Mouse (Mus musculus): ENCODE measurements around the gene Heatr6. TPM values are rescaled to one million over a fixed set of nuclear protein-coding genes. Genes with fewer than 3 reads are reported as not detected.
A peak's percentile ranks its signal among the peaks of the same experiment; 100 is the strongest.

Gene Heatr6
- polyA plus RNA-seq, 1 experiment from 2014 or later = 34.4 TPM

- no peaks in the 10 kb centered on the region for H3K9me3 ChIP-seq
- ATAC-seq (ENCODE audit: low FRiP score, low read depth) = no peak
- H3K36me3 ChIP-seq = no peaks in the 10 kb centered on the region
- no peak overlapping the region for H3K4me3 ChIP-seq
- H3K4me2 ChIP-seq (replicated peaks) = no peak overlapping the region
- H3K9ac ChIP-seq = no peak overlapping the region
- H3K27me3 ChIP-seq = 0 out of 2 replicates have a peak, but pooled peaks cover 5% of the 10 kb centered on the region
- no peak overlapping the region for H3K27ac ChIP-seq
- 60% methylated on average over 2 of the region's 2 CpGs for WGBS
- H3K4me1 ChIP-seq = no peaks in the 10 kb centered on the region
Measured at GRCm38 (mm10) chr11:83735881-83736280, 17.6 kb upstream of the Heatr6 start.

- H3K36me3 ChIP-seq = no peaks in the 10 kb centered on the region
- no peaks in the 10 kb centered on the region for H3K9me3 ChIP-seq
- H3K4me2 ChIP-seq (replicated peaks) = no peak overlapping the region
- no peak for ATAC-seq (ENCODE audit: low FRiP score, low read depth)
- no peaks in the 10 kb centered on the region for H3K4me1 ChIP-seq
- no peak overlapping the region for H3K9ac ChIP-seq
- WGBS = 78% methylated on average over 3 of the region's 3 CpGs
- no peak overlapping the region for H3K4me3 ChIP-seq
- H3K27ac ChIP-seq = no peak overlapping the region
- H3K27me3 ChIP-seq = 0 out of 2 replicates have a peak, but pooled peaks cover 8% of the 10 kb centered on the region
Measured at GRCm38 (mm10) chr11:83737109-83737558, 16.4 kb upstream of the Heatr6 start.

- Histone ChIP-seq H3K4me3 (no peak overlapping the region), H3K4me2 (replicated peaks) (no peak overlapping the region), H3K36me3 (no peaks in the 10 kb centered on the region), H3K27me3 (0 out of 2 replicates have a peak, but pooled peaks cover 11% of the 10 kb centered on the region), H3K9ac (no peak overlapping the region), H3K4me1 (no peaks in the 10 kb centered on the region), H3K9me3 (no peaks in the 10 kb centered on the region), H3K27ac (no peak overlapping the region)
- WGBS = 31% methylated on average over 5 of the region's 5 CpGs
- ATAC-seq (ENCODE audit: low FRiP score, low read depth) = no peak
Measured at GRCm38 (mm10) chr11:83739241-83739640, 14.3 kb upstream of the Heatr6 start.

GRCm38 (mm10) chr11:83740443-83740991, 13.0 kb upstream of the Heatr6 start:
- WGBS = 74% methylated on average over 4 of the region's 4 CpGs
- Histone ChIP-seq H3K4me2 (replicated peaks) (no peak overlapping the region), H3K4me1 (no peaks in the 10 kb centered on the region), H3K9me3 (no peaks in the 10 kb centered on the region), H3K9ac (no peak overlapping the region), H3K36me3 (no peaks in the 10 kb centered on the region), H3K27me3 (0 out of 2 replicates have a peak, but pooled peaks cover 11% of the 10 kb centered on the region), H3K4me3 (no peak overlapping the region), H3K27ac (no peak overlapping the region)
- no peak for ATAC-seq (ENCODE audit: low FRiP score, low read depth)

- Histone ChIP-seq H3K9me3 (no peaks in the 10 kb centered on the region), H3K9ac (no peak overlapping the region), H3K27me3 (peaks cover 20% of the 10 kb centered on the region), H3K4me3 (no peak overlapping the region), H3K4me1 (no peaks in the 10 kb centered on the region), H3K27ac (no peak overlapping the region), H3K4me2 (replicated peaks) (no peak overlapping the region), H3K36me3 (no peaks in the 10 kb centered on the region)
- ATAC-seq (ENCODE audit: low FRiP score, low read depth) = no peak
- 71% methylated on average over 5 of the region's 5 CpGs for WGBS
Measured at GRCm38 (mm10) chr11:83741841-83742240, 11.7 kb upstream of the Heatr6 start.

GRCm38 (mm10) chr11:83742731-83743355, 10.7 kb upstream of the Heatr6 start:
- Histone ChIP-seq H3K4me1 (no peaks in the 10 kb centered on the region), H3K36me3 (no peaks in the 10 kb centered on the region), H3K4me2 (replicated peaks) (no peak overlapping the region), H3K4me3 (no peak overlapping the region), H3K27ac (no peak overlapping the region), H3K27me3 (peaks cover 29% of the 10 kb centered on the region), H3K9ac (no peak overlapping the region), H3K9me3 (no peaks in the 10 kb centered on the region)
- WGBS = 61% methylated on average over 9 of the region's 9 CpGs
- ATAC-seq (ENCODE audit: low FRiP score, low read depth) = no peak

GRCm38 (mm10) chr11:83743525-83743924, 10.0 kb upstream of the Heatr6 start:
- Histone ChIP-seq H3K9ac (no peak overlapping the region), H3K27me3 (peaks cover 33% of the 10 kb centered on the region), H3K4me2 (replicated peaks) (no peak overlapping the region), H3K9me3 (no peaks in the 10 kb centered on the region), H3K36me3 (no peaks in the 10 kb centered on the region), H3K4me1 (no peaks in the 10 kb centered on the region), H3K27ac (no peak overlapping the region), H3K4me3 (no peak overlapping the region)
- 71% methylated on average over 3 of the region's 3 CpGs for WGBS
- no peak for ATAC-seq (ENCODE audit: low FRiP score, low read depth)

- no peak overlapping the region for H3K27ac ChIP-seq
- H3K9ac ChIP-seq = no peak overlapping the region
- no peak for ATAC-seq (ENCODE audit: low FRiP score, low read depth)
- peaks cover 29% of the 10 kb centered on the region for H3K27me3 ChIP-seq
- H3K36me3 ChIP-seq = no peaks in the 10 kb centered on the region
- WGBS = 41% methylated on average over 4 of the region's 4 CpGs
- no peaks in the 10 kb centered on the region for H3K9me3 ChIP-seq
- no peak overlapping the region for H3K4me2 ChIP-seq (replicated peaks)
- H3K4me3 ChIP-seq = no peak overlapping the region
- no peaks in the 10 kb centered on the region for H3K4me1 ChIP-seq
Measured at GRCm38 (mm10) chr11:83746152-83746551, 7.3 kb upstream of the Heatr6 start.

GRCm38 (mm10) chr11:83746681-83747080, 6.8 kb upstream of the Heatr6 start, which contains the start of gene Wfdc21:
Gene Wfdc21, plus strand, starts transcription at chr11:83746940.
- WGBS = 79% methylated on average over 5 of the region's 5 CpGs
- no peak within 1 kb of the TSS for H3K4me3 ChIP-seq
- no peaks in the 10 kb centered on the region for H3K4me1 ChIP-seq
- H3K9ac ChIP-seq = no peak within 1 kb of the TSS
- H3K27me3 ChIP-seq = peaks cover 29% of the 10 kb centered on the region
- H3K36me3 ChIP-seq = no peaks in the 10 kb centered on the region
- no peak within 1 kb of the TSS for H3K4me2 ChIP-seq (replicated peaks)
- H3K27ac ChIP-seq = no peak within 1 kb of the TSS
- no peak for ATAC-seq (ENCODE audit: low FRiP score, low read depth)
- H3K9me3 ChIP-seq = no peaks in the 10 kb centered on the region

- Histone ChIP-seq H3K4me3 (no peak overlapping the region), H3K36me3 (no peaks in the 10 kb centered on the region), H3K27me3 (peaks cover 38% of the 10 kb centered on the region), H3K27ac (no peak overlapping the region), H3K9ac (no peak overlapping the region), H3K9me3 (no peaks in the 10 kb centered on the region), H3K4me2 (replicated peaks) (no peak overlapping the region), H3K4me1 (no peaks in the 10 kb centered on the region)
- WGBS = 67% methylated on average over 6 of the region's 6 CpGs
- ATAC-seq (ENCODE audit: low FRiP score, low read depth) = no peak
Measured at GRCm38 (mm10) chr11:83747376-83748265, 5.9 kb upstream of the Heatr6 start.

GRCm38 (mm10) chr11:83754227-83754626, 731 bp downstream of the Heatr6 start:
- H3K9ac ChIP-seq = peak overlapping the region; percentile 88
- 7% methylated on average over 8 of the region's 8 CpGs for WGBS
- no peak overlapping the region; the same call in 1 of the 2 replicates for H3K27ac ChIP-seq
- H3K9me3 ChIP-seq = no peaks in the 10 kb centered on the region
- peaks cover 33% of the 10 kb centered on the region for H3K36me3 ChIP-seq
- H3K4me3 ChIP-seq = peak overlapping the region; percentile 83
- H3K27me3 ChIP-seq = peaks cover 13% of the 10 kb centered on the region
- peak overlapping the region; percentile 78 for H3K4me2 ChIP-seq (replicated peaks)
- ATAC-seq (ENCODE audit: low FRiP score, low read depth) = no peak
- peaks cover 16% of the 10 kb centered on the region for H3K4me1 ChIP-seq

- Histone ChIP-seq H3K36me3 (peaks cover 96% of the 10 kb centered on the region), H3K27me3 (no peaks in the 10 kb centered on the region), H3K4me3 (no peak overlapping the region), H3K4me1 (no peaks in the 10 kb centered on the region), H3K27ac (no peak overlapping the region), H3K9ac (no peak overlapping the region), H3K9me3 (no peaks in the 10 kb centered on the region), H3K4me2 (replicated peaks) (no peak overlapping the region)
- 89% methylated on average over 9 of the region's 9 CpGs for WGBS
- ATAC-seq (ENCODE audit: low FRiP score, low read depth) = no peak
Measured at GRCm38 (mm10) chr11:83767306-83767705, 13.8 kb downstream of the Heatr6 start.

Data from limb, embryonic 13.5 days (tissue).